In the genomic region with DNA sequence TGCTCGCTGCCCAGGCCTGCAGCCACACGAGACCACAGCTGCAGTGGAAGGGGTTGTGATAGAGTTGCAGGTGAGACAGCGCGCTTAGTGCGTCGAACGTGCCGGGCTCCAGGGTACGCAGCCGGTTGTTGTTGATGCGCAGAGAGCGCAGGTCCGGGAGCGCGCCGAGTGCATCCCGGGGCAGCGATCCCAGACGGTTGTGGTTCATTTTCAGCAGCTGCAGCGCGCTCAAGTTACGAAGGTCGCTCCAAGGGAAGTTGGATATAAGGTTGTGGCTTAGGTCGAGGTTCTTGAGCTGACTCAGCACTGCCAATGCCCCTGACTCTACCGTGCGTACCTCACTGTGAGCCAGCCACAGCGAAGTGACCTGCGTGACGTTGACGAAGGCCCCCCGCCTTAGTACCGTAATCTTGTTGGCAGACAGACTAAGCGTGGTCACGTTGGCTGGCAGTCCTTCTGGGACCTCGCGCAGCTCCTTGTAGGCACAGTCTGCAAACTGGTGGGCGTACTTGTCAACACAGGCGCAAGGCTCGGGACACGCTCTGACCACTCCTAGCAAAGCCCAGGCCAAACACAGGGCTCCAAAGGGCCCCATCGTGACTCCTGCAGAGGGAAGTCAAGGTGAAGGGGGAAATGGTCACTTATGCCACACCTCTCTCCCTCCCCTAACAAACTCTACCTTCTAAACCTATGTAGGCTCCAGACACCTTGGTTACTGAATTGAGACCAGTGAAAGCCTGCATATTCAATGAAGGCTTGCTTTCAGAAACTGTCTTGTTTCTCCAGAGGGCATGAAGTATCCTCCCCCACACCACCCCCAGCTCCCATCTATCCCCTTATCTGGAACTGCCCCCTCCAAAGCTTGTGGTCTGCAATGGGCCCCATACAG, we compare ENCODE assay signal across 8 mouse cellular contexts. TPM values are rescaled to one million over a fixed set of nuclear protein-coding genes. Genes with fewer than 3 reads are reported as not detected.
DNase-seq lines count a peak whose midpoint lies in the region; ATAC-seq lines count a peak whose summit lies in the region.

No protein-coding gene starts in this region.

- intact Hi-C loops in heart, postnatal 36 days (cut with DNase I) = loop anchor here (10.0 kb wide), 1 partner anchor 265 kb away; no protein-coding TSS in a partner anchor

- H3K4me1 ChIP-seq in heart, embryonic 15.5 days (replicated peaks) = peaks cover 60% of the 10 kb centered on the region
- H3K4me1 ChIP-seq in forebrain, embryonic 14.5 days (ENCODE audit: control insufficient read depth, insufficient read depth, low read length) = peaks cover 22% of the 10 kb centered on the region
- peaks cover 91% of the 10 kb centered on the region for H3K4me1 ChIP-seq in midbrain, embryonic 10.5 days

- H3K36me3 ChIP-seq in heart, embryonic 15.5 days = no peaks in the 10 kb centered on the region
- peaks cover 29% of the 10 kb centered on the region for H3K36me3 ChIP-seq in forebrain, embryonic 14.5 days (ENCODE audit: control insufficient read depth, insufficient read depth, low read length)
- no peaks in the 10 kb centered on the region for H3K36me3 ChIP-seq in midbrain, embryonic 10.5 days

- H3K4me2 ChIP-seq in heart, embryonic 15.5 days = peak overlapping the region; percentile 70
- H3K4me2 ChIP-seq in forebrain, embryonic 14.5 days (ENCODE audit: low read length) = peak overlapping the region; percentile 53

- H3K9me3 ChIP-seq in heart, embryonic 15.5 days (replicated peaks) = no peaks in the 10 kb centered on the region
- H3K9me3 ChIP-seq in forebrain, embryonic 14.5 days (replicated peaks; ENCODE audit: control insufficient read depth, low read length) = no peaks in the 10 kb centered on the region
- H3K9me3 ChIP-seq in midbrain, embryonic 10.5 days (replicated peaks) = no peaks in the 10 kb centered on the region

- 2% methylated on average over 41 of the region's 41 CpGs for WGBS in heart, embryonic 15.5 days
- 1% methylated on average over 41 of the region's 41 CpGs for WGBS in forebrain, embryonic 14.5 days
- WGBS in midbrain, embryonic 10.5 days = under 1% methylated on average over 41 of the region's 41 CpGs

- H3K9ac ChIP-seq in heart, embryonic 15.5 days = no peak overlapping the region
- H3K9ac ChIP-seq in forebrain, embryonic 14.5 days (ENCODE audit: low read length) = peak overlapping the region; percentile 82

- DNase-seq in heart, postnatal 36 days = no peak
- DNase-seq in ZHBTc4 (ENCODE audit: low read depth, low spot score) = peak; percentile 71
- DNase-seq in forebrain, embryonic 14.5 days (ENCODE audit: low spot score) = peak; percentile 49
- peak; percentile 46 for DNase-seq in midbrain, embryonic 10.5 days (ENCODE audit: low spot score)
- no peak for DNase-seq in lung, postnatal 36 days

- peaks cover 95% of the 10 kb centered on the region for H3K27me3 ChIP-seq in heart, embryonic 15.5 days
- peaks cover 52% of the 10 kb centered on the region for H3K27me3 ChIP-seq in forebrain, embryonic 14.5 days (replicated peaks; ENCODE audit: control insufficient read depth, insufficient read depth, low read length)
- peaks cover 100% of the 10 kb centered on the region for H3K27me3 ChIP-seq in midbrain, embryonic 10.5 days (ENCODE audit: low read depth, poor library complexity, severe bottlenecking)

- no peak overlapping the region for H3K27ac ChIP-seq in heart, embryonic 15.5 days
- H3K27ac ChIP-seq in forebrain, embryonic 14.5 days (ENCODE audit: low read depth, low read length) = peak overlapping the region; percentile 96
- peak overlapping the region; percentile 74 for H3K27ac ChIP-seq in midbrain, embryonic 10.5 days (replicated peaks)

- peak overlapping the region; percentile 28 for H3K4me3 ChIP-seq in heart, embryonic 15.5 days
- H3K4me3 ChIP-seq in forebrain, embryonic 14.5 days (ENCODE audit: low read depth, low read length) = peak overlapping the region; percentile 45
- peak overlapping the region; percentile 53 for H3K4me3 ChIP-seq in midbrain, embryonic 10.5 days

- ATAC-seq in heart, embryonic 15.5 days (replicated peaks; ENCODE audit: insufficient number of reproducible peaks, insufficient read depth, low FRiP score, low read depth) = no peak
- no peak for ATAC-seq in forebrain, embryonic 14.5 days
- no peak for ATAC-seq in granulocyte monocyte progenitor cell, adult 5-6 weeks (replicated peaks; ENCODE audit: poor library complexity, severe bottlenecking)
- no peak for ATAC-seq in activated CD4-positive, CD25-positive, alpha-beta regulatory T cell, adult 4 months

RNA-seq across cellular contexts. Expression of gene Islr, which starts 4.5 kb away (rescaled TPM):
- polyA plus RNA-seq in heart, embryonic 15.5 days (2015; fragmentation: Nextera tagmentation; extraction: Ambion mirVana) = 28.4 and 49.0 TPM in 2 replicates
- total RNA-seq in heart, postnatal 36 days (2021) = 10 to 100 TPM; 28.5 to 30.4 TPM
- 13.5 and 20.1 TPM in 2 replicates for polyA plus RNA-seq in forebrain, embryonic 14.5 days (2014; fragmentation: Nextera tagmentation; extraction: Ambion mirVana)
- 7.4 and 15.4 TPM in 2 replicates for polyA plus RNA-seq in midbrain, embryonic 10.5 days (2016; fragmentation: Nextera tagmentation; extraction: Ambion mirVana)
- 0.17 TPM in 1 of 2 replicates, not detected in the other for total RNA-seq in granulocyte monocyte progenitor cell, adult 5-6 weeks (2014; fragmentation: Nextera tagmentation)
- not detected in 2 replicates for total RNA-seq in granulocyte monocyte progenitor cell, adult 5-6 weeks (2017)
- under 1 TPM in 1 of 2 experiments, not detected in 1; 0.32 TPM for polyA plus RNA-seq in activated CD4-positive, CD25-positive, alpha-beta regulatory T cell, adult 4 months (2017; shearing (Covaris generic))

RNA-seq across cellular contexts. Expression of gene Islr2, which starts 4.5 kb away (rescaled TPM):
- polyA plus RNA-seq in heart, embryonic 15.5 days (2015; fragmentation: Nextera tagmentation; extraction: Ambion mirVana) = 0.20 TPM in 1 of 2 replicates, not detected in the other
- 1 to 10 TPM; 1.4 to 2.3 TPM for total RNA-seq in heart, postnatal 36 days (2021)
- 118 and 123 TPM in 2 replicates for polyA plus RNA-seq in forebrain, embryonic 14.5 days (2014; fragmentation: Nextera tagmentation; extraction: Ambion mirVana)
- polyA plus RNA-seq in midbrain, embryonic 10.5 days (2016; fragmentation: Nextera tagmentation; extraction: Ambion mirVana) = 5.2 and 8.1 TPM in 2 replicates
- not detected in 2 replicates for total RNA-seq in granulocyte monocyte progenitor cell, adult 5-6 weeks (2014; fragmentation: Nextera tagmentation)
- not detected in 2 replicates for total RNA-seq in granulocyte monocyte progenitor cell, adult 5-6 weeks (2017)
- polyA plus RNA-seq in activated CD4-positive, CD25-positive, alpha-beta regulatory T cell, adult 4 months (2017; shearing (Covaris generic)) = not detected

RNA-seq across cellular contexts. Expression of gene Pml, which starts 50.0 kb away (rescaled TPM):
- polyA plus RNA-seq in heart, embryonic 15.5 days (2015; fragmentation: Nextera tagmentation; extraction: Ambion mirVana) = 10.0 and 15.8 TPM in 2 replicates
- 1 to 10 TPM; 8.3 to 9.5 TPM for total RNA-seq in heart, postnatal 36 days (2021)
- 5.3 and 6.0 TPM in 2 replicates for polyA plus RNA-seq in forebrain, embryonic 14.5 days (2014; fragmentation: Nextera tagmentation; extraction: Ambion mirVana)
- polyA plus RNA-seq in midbrain, embryonic 10.5 days (2016; fragmentation: Nextera tagmentation; extraction: Ambion mirVana) = 13.4 and 14.1 TPM in 2 replicates
- 49.9 and 57.2 TPM in 2 replicates for total RNA-seq in granulocyte monocyte progenitor cell, adult 5-6 weeks (2014; fragmentation: Nextera tagmentation)
- 9.3 and 10.1 TPM in 2 replicates for total RNA-seq in granulocyte monocyte progenitor cell, adult 5-6 weeks (2017)
- polyA plus RNA-seq in activated CD4-positive, CD25-positive, alpha-beta regulatory T cell, adult 4 months (2017; shearing (Covaris generic)) = 10 to 100 TPM; 33.7 to 49.3 TPM

RNA-seq across cellular contexts. Expression of gene Stoml1, which starts 53.3 kb away (rescaled TPM):
- 25.2 and 28.6 TPM in 2 replicates for polyA plus RNA-seq in heart, embryonic 15.5 days (2015; fragmentation: Nextera tagmentation; extraction: Ambion mirVana)
- 10 to 100 TPM; 10.2 to 10.4 TPM for total RNA-seq in heart, postnatal 36 days (2021)
- polyA plus RNA-seq in forebrain, embryonic 14.5 days (2014; fragmentation: Nextera tagmentation; extraction: Ambion mirVana) = 75.1 and 81.1 TPM in 2 replicates
- polyA plus RNA-seq in midbrain, embryonic 10.5 days (2016; fragmentation: Nextera tagmentation; extraction: Ambion mirVana) = 32.2 and 39.9 TPM in 2 replicates
- 10.4 and 11.6 TPM in 2 replicates for total RNA-seq in granulocyte monocyte progenitor cell, adult 5-6 weeks (2014; fragmentation: Nextera tagmentation)
- 6.3 and 17.7 TPM in 2 replicates for total RNA-seq in granulocyte monocyte progenitor cell, adult 5-6 weeks (2017)
- polyA plus RNA-seq in activated CD4-positive, CD25-positive, alpha-beta regulatory T cell, adult 4 months (2017; shearing (Covaris generic)) = 10 to 100 TPM; 21.1 to 23.9 TPM

Comparison
In these comparisons a context has a peak if more than half of its experiments do, and no peak if none do; other contexts are left out.
1. DNase-seq: peak in ZHBTc4 (single experiment), forebrain, embryonic 14.5 days (single experiment) and midbrain, embryonic 10.5 days (single experiment); none in heart, postnatal 36 days (0 of 2) and lung, postnatal 36 days (single experiment).
2. RNA of gene Islr2, which starts 4.5 kb away (polyA plus RNA-seq): 118 to 123 TPM in forebrain, embryonic 14.5 days; 5.2 to 8.1 TPM in midbrain, embryonic 10.5 days, 0.20 TPM in heart, embryonic 15.5 days and not detected in activated CD4-positive, CD25-positive, alpha-beta regulatory T cell, adult 4 months; every median in the first group is over 10 times any median in the second.
3. Peak in every context shown above with its lines, with median percentiles within 50 percentile points of each other: H3K4me3 ChIP-seq.